Mouse (Mus musculus) MN1 (cell line): ENCODE data around the gene Nfu1.

Source experiments
- DNase-seq: peaks from one replicate; pipeline ENCODE4 v3.0.0-alpha.2; 2016; ENCODE audit warnings: low spot score

The Nfu1 gene

DNA sequence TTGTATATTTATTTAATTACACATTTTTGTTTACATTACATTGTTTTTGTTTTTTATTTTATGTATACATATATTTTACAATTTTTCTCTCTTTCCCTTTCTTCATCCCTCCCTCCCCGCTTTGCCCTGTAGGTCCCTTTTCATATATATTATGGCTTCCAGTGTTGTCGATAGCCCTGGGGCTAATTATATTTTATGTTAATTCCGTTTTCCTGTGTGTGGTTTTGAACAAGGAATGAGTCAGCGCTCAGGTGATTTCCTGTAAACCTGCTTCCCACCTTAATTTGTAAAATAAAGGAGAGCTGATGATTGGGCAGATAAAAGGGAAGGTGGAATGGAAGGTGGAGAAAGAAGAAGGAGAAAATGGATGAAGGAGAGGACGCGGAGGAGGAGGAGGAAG lies at the start of gene Nfu1:
Gene Nfu1, plus strand, starts transcription at position 350 of the 400 bp plus-strand sequence.
- DNase-seq: no peak

DNA sequence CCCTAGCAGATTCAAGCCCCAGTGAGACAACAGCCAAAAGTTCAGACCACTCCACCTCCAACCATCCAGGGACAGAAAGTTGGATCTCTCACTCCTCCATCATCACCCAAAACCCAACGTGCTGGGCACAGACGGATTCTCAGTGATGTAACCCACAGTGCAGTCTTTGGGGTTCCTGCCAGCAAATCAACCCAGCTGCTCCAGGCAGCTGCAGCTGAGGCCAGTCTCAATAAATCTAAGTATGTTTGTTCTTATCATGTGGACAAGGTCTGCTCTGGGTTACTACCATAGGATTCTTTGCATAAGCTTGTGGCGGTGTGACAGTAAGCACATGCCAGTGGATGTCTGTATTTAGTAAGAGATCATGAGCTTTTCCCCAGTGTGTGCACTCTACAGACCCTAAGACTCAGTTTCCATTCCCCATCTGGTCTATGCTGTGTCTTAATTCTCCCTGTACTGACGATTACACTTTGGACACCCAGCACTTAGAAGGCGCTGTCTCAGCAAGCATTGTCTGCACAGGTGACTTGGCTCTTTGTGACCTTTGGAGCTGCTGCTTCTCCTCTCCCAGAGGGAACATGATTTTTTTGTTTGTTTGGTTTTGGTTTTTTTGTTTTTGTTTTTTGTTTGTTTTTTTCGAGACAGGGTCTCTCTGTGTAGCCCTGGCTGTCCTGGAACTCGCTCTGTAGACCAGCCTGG lies 44.9 kb upstream of the Nfu1 start:
- no peak for DNase-seq

DNA sequence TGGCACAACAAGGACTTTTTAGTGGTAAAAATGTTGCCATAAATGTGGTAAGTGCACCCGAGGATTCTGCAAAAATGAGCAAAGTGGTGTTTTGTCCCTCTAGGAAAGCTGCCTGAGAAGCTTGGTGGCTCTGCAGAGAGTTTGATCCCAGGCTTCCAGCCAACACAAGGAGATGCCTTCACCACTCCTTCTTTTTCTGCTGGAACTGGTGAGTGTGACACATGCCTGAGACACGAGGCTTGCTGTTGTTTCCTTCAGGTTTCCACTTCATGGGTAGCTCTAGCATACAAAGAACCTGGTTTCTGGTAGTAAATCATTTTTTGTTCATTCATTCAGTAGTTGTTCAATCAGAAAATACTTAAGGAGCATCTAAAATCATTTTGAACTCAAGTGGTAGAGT lies 41.9 kb upstream of the Nfu1 start:
- DNase-seq: no peak

DNA sequence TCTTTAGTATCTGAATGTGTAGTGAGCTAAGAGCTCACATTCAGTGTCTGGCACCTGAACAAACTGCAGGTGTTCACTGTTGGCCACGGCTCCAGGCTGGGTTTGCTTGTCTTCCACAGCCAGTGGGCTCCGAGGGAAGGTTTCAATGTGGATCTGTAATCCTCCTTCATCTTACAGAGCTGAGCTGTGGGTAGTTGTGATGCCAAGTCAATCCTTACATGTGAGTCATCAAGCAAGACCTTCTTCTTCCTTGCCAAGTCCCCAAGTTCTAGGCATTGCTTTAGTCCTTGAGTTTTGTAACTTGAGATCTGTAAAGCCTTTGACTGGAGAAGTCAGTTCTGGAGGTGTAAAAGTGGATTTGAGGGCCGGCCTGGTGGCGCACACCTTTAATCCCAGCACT lies 35.1 kb upstream of the Nfu1 start:
- no peak for DNase-seq

DNA sequence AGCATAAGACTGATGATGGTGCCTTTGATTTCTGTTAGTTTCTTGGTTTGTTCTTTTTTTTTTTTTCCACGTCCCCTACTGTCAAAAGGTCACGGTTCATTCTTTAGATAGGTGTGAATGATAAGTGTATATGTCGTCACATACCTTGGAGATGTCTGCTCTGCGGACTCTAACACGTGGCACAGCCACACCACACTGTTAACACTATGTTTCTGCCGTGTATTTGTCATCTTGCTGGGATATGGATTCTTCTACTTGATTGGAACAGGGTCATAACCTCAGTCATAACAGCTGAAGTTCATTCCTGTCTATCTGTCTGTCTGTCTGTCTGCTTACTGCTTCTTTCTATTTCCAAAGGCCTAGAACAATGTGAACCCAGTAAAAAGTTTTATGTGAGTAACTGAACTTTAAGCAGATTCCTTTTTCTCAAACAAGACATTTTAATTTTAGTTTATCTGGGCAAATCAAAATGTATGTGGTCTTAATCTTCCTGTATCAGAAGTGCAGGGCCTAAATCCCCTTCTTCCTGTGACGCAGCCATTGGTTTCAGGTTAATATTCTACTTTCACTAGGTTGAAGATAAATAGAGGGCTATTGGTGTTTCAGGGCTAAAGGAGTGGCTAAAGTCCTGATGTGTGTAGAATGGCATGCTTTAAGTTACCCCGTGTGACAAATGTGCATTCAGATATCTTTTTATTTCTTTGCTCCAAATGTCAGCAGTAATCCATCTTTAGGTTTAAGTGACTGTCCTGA lies 30.7 kb upstream of the Nfu1 start:
- no peak for DNase-seq

DNA sequence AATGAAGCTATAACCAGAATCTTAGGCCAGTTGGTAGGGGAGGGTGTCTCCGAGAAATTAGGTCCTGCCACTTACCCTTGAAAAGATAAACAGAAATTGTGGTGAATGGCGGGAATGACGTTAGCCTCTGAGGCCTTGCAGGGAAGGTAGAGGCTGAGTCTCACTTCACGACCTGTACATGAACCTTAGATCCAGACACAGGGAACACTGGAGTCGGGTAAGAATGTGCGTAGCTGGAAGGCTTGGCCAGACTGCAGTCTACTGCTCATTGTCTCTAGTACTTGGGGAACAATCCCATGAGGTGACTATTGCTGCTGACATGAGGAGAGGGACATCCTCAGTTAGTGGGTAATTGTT lies 30.1 kb upstream of the Nfu1 start:
- no peak for DNase-seq

DNA sequence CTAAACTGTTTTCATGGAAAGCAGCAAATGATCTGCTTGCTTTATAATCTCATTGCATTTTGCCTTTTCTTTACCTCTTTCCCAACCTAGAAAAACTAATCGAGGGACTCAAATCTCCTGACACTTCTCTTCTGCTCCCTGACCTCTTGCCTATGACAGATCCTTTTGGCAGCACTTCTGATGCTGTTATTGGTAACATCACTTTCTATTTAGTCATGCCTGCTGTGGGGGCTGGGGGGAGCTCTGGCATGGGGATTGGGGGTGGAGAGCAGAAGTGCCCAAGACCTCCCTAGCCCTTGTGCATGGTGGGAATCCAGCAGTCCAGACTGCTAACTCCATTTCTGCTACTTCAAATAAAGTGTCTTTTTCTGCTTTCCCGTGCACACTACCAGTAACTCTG lies 27.8 kb upstream of the Nfu1 start:
- DNase-seq: no peak

DNA sequence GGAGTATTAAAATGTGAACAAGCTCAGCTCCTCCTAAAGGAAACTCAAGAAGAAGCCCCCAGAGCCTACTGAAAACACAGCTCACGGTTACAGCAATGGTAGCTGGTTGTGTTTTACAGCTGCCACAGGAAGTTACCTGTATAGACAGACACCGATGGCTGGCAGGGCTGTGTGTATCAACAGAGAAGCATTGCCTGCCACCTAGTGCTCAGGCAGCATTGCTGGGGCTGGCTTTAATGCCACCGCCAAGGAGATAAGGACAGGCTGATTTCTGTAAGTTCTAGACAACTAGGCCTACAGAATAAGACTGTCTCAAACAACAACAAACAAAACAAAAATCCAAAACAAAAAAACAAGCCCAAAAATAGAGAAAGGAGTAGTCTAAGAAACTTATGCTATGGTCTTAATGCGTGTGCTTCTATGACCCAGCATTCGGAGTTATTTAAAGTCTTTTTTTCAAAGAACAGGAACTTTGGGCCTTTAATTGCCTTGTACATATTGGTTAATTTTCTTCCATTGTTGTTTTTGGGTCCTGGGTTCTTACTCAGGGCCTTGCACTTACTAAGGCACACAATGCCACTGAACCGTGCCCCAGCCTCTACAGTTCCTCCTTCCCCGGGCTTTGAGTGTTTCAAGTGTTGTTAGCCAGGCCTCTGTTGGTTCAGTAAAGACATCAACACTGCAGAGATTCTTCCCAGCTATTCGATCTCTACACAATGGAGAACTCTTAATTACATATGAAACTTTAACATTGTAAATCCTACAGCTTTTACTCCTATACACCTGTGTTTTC lies 23.5 kb upstream of the Nfu1 start:
- DNase-seq: no peak

DNA sequence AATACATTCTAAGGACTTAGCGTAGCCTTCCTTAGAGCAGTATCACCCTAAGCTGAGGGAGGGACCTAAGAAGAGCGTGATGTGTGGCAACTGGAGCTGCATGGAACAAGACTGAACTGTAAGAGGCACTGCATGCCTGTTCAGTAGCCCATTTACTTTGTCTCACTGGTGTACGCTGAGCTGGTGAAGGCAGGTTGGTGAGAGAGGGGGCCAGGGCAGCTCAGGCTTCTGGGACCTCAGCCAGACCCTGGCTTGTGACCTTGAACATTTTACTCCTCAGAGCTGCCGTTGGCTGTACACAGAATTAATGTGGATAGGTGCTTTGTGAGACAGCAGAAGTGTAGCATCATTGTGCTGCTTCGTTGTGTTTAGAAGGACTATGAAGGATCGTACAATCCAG lies 19.5 kb upstream of the Nfu1 start:
- no peak for DNase-seq

DNA sequence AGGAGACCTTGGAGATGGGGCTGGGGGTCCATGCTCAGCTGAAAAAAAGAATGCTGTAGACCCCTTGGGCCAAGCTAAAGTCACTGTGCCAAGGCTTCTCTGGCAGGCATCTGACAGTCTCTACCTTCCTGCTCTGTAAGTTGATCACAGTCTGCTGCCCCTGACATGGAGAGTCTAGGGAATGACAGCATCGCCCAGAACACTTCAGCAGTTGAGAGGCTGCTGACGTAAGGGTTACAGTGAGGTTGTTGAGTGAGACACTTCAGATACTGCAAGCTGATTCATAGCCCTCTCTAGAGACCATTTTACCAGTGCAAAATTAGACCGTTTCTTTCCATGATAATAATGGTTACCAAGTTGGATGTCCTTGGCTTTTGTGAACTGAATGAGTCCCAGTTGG lies 18.0 kb upstream of the Nfu1 start:
- DNase-seq: peak; percentile 19

DNA sequence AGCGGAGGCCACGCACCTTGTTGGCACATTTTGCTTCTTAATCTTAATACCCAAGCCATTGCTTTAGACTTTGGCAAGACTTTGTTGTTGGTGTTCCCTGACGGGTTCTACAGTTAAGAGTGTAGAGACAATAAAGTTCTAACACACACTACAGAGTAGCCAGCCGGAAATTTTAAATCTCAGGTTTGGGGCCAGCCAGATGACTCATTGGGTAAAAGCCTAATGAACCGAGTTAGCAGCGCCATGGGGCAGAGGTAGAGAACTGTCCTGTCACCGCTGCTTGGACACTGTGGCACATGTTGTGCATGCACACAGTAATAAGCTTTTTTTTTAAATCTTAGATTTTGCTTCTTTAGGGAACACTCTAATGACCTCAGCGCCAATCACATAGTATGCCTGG lies 16.7 kb upstream of the Nfu1 start:
- DNase-seq: no peak

DNA sequence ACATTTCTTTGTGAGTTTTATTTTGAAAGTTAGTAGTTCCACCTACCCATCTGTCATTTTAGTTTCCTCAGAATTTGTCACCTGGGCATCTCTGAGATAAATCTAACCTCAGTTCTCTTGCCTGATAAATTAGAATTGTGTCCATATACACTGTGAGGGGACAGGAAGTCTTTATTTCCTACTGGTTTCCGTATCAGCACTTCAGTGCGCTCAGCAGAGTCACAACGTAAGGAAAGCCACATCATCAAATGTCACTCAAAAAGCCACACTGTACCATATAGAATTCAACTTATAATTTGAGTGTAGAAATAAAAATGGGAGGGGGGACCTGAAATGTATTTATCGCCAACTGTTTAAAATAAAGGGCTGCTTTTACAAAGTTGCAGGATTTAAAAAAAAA lies 14.8 kb upstream of the Nfu1 start:
- DNase-seq: no peak

DNA sequence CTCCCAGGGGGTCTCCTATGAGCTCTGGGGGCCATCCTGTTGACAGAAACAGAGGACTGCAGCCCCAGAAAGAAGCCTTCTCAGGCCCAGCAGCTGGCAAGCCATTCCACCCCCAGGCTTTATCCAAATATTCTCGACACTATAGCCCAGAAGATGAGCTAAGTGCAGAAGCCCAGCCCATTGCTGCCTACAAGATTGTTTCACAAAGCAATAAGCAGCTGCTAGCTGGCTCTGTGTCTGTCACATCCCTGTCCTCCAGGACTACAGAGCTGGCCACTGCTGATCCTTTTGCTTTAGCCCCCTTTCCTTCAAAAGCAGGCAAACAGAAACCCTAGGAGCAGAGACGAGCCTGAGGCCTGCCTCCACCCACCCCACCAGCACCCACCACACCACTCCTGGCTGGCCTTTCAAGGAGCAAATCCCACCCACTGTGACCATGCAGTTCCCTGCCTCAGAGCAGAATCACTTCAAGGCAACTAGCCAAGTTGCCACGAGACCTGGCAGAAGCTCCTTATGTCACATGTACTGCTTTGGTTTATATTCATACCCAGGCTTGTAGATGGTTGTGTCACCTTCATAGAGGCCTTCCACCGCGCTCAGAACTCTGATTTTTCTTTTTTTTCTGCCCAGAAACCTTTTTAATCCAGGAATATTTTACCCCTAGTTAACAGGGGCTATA lies 12.3 kb upstream of the Nfu1 start:
- DNase-seq: peak; percentile 43

DNA sequence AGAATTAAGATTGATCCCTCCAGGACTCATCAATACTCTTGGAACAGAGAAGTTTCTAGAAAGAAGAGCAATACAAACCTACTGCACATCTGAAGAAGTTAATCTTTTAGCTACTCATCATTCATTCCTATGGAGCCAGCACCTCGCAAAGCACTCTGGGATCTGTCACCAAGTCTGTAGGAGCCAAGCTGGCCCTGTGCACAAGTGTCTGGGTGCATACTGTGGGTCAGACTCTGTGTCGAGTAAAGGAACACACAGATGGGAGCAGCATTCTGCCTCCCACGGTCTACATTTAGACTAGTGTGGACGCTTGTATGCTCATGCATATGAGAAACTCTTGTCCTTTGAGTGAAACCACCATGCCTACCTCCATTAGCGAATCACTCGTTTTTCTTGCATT lies 11.7 kb upstream of the Nfu1 start:
- DNase-seq: no peak

DNA sequence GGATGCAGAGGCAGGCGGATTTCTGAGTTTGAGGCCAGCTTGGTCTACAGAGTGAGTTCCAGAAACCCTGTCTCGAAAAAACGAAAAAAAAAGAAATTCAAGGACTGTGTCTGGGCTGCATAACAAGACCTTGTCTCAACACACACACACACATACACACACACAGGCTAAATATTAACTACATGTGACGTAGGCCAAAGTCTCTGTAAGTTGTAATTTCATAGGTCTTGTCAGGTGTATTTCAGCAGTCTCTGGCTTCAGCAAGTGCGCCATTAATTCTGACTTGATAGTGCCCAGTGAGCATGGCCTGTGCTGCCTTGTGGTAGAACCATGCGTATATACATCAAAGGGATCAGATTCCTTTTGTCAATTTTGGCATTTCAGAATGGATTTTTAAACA lies 7.0 kb upstream of the Nfu1 start:
- DNase-seq: no peak

DNA sequence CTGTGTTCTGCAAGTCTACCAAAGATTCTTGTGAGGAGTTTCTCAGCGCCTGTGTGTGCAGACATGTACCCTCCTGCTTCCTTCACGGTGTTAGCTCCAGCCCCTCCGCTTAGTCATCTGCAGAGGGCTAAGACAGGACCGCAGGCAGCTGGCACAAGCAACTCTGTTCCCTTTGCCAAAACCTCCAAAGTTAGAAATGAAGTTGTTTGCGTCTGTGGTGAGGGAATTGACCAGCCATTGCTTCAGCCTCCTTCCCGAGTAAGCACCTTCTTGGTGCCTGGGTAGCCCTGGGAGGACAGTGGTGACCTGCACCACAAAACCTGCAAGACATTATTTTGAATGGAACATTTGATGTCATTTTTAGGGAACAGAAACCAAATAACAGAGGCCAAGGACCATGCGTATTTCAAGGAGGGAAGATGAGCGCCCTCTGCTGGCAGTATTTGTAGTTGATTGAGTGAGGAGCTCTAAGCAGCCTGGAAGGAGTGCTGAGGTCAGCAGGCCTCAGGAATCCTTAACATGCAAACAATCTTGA lies 6.4 kb upstream of the Nfu1 start:
- DNase-seq: peak; percentile 75

DNA sequence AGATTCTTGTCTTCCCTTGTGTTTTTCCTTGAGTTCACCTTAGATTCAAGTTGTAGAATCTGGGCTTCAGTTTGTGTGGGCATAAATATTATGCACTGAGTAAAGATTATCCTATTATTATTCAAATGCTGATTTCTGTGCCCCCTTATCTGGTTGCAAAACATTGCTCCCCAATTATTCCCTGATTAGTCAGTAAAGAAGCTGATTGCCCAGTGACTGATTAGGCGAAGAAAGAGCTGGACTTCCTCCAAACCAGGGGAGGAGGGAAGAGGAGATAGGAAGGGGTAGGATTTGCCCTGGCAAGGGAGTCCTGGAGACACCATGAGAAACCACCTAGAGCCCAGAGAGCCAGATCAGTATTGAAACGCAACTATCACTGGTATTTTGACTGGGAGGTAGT lies 4.9 kb upstream of the Nfu1 start:
- no peak for DNase-seq

DNA sequence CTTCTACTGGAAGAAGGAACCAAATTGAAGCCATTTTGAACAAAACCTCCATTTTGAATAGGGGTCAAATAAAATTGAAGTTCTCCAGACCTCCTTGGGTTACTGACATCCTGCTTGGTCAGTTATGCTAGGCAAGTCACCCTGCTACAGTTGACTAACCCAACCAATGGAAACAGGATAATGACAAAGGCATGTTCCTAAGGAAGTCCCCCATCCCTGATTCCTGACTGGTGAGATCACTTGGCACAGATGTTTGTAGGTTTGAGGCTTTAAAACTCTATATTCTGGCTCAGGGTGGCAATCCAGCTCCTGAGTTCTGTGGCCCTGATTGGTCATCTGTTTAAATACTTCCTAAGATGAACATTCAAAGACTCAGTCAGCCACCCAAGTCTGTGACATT lies 3.5 kb upstream of the Nfu1 start:
- no peak for DNase-seq

DNA sequence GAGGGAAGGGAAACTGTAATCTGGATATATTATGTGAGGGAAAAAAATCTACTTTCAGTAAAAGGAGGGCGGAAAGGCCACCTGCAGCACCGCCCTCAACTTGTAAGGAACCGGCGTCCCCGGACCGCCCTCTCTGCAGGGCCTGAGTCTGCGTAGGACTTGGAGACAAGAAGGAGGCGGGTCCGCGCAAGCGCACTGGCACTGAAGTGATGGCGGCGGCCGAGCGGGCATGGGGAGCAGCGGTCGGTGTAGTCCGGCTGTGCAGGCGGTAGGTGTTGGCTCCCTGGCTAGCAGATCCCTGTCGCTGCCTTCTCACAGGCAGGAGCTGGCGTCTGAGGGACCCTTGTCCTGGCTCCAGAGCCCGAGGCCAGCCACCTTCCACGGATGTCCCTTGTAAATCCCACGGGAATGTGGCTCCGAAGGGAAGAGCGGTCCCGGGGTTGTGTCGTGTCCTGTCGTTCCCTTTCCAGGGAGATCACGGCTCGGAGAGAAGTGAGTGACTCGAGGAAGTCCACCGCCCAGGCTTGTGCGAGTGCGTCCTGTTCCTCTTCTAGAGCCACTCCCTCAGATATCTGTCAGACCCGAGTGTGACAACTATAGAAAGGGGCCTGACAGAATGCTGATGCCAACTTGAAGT lies 774 bp downstream of the Nfu1 start:
- DNase-seq: peak; percentile 95

DNA sequence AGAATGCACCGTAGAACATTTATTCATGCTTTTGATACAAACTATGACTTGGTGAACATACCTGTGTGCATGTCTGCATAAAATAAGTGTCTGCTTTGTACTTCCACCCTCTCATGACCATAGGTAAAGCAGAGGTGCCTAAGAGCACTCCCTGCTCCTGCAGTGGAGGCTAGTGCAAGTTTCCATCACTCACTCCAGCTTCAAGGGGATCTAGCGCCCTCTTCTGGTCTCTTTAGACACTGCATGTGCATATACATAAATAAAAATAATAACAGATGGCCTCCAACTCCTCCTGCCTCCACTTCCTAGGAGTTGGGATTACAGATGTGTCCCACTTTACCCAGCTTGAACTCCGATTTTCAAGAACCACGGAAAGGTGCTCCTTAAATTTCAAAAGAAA lies 7.9 kb downstream of the Nfu1 start:
- DNase-seq: peak; percentile 24

DNA sequence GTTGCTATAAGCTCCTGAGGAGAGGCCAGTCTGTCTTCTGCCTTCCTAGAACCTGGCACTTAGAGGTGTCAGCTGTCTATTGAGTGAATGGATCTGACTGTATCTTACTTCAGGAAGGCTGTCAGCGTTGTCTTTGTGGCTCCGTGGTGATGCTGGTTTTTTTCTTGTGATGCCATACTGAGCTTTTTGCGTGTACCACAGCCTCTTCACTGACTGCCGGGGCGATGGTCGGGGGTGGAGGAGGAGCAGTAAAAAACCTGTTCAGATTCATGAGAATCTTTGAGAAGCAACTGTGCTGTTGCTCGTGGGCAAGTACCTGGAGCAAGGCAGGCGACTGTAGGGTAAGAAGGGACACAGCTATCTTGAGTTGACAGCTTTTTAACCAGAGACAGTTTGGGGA lies 9.8 kb downstream of the Nfu1 start:
- DNase-seq: no peak

DNA sequence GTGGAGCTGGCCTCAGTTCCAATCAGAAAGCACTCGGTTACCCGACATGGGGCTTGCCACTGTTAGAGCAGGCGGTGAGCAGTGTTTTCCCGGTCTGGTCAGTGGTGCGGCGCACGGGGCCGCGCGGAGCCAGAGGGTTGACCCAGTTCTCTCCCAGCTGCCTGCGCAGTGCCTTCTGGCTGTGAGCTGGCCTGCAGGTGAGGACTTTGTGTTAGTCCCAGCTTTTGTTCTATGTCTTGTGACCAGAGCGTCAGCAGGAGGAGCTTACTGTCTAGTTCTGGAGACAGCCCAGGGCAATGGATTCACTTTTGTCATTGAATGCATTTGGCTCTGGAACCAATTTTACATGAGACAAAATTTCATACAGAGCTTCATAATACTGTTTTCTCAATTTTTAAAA lies 12.8 kb downstream of the Nfu1 start:
- no peak for DNase-seq
